Mouse (Mus musculus) retina, adult 2 months (tissue): ENCODE data around the gene Kmo.
A peak's percentile ranks its signal among the peaks of the same experiment; 100 is the strongest.

Experiments used
- DNase-seq: peaks from one replicate; pipeline ENCODE4 v3.0.0-alpha.2; 2012; ENCODE audit warnings: low read depth, low spot score

Gene Kmo

DNA sequence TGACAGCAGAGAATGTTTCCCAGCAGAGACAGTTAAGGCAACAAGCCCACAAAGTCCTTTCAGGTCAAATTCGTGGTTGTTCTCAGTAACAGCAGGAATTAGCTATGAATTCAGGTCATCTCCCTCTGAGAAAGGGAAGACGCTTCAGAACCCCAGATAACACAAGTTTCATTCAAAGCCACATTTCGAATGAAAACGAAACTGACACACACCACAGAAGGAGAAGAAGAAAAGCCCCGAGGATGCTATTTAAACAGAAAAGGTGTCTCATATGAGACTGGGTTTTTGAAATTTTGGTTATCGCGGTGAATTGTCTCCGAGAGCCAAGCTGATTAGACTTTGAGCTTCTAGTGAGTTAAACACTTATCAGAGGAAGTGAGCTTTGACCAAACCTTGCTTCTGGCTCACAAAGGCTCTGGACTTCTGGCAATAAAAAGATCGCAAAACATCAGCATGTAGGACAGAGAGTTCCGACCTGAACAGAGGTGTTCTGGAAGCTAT is 11.6 kb downstream of the Kmo start:
- DNase-seq, result no peak

DNA sequence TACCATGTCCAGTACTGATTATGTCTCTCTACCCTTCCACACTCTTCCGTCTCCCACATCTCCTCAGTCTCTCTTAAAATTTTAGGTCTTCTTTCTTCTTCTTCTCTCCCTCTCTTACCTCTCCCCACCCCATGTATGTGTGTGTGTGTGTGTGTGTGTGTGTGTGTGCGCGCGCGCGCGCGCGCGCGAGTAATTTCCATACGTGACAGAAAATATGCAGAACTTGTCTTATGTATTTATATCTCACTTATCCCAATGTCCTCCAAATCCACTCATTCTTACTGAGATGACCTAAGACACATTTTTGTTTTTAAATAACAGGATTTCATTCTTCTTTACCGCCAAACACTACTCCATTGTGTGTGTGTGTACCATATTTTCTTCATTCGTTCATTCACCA is 12.3 kb downstream of the Kmo start:
- DNase-seq, result no peak

DNA sequence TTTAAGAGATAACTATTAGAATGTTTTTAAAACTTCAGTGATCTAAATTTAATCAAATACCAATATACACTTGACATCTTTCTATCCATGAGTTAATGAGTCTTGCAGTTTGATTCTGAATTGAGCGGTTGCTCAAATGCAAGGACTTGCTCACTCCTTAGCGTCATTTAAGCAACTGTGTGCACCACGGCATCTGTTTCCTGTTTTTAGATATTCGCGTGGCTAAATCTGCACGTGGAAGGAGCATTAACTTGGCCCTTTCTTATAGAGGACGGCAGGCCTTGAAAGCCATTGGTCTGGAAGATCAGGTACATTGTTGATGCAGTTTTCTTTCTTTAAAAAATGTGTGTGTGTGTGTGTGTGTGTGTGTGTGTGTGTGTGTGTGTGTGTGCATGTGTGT is 17.5 kb downstream of the Kmo start:
- no peak for DNase-seq

DNA sequence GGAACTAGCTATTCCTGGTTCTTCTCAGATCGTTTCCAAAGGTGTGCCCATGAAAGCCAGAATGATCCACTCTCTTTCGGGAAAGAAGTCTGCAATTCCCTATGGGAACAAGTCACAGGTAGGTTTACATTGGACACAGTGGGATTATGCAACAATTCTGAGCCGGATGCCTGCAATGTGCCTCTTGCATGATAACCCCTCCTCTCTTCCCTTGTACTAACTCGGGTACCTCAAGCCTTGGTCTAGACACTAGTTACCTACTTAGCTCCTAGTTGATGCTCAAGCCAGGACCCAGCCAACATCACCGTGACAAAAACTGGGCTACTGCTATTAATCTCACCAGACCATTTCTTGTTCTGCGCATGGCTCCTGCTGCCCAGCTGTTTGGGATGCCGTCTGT is 18.9 kb downstream of the Kmo start:
- DNase-seq, result no peak

DNA sequence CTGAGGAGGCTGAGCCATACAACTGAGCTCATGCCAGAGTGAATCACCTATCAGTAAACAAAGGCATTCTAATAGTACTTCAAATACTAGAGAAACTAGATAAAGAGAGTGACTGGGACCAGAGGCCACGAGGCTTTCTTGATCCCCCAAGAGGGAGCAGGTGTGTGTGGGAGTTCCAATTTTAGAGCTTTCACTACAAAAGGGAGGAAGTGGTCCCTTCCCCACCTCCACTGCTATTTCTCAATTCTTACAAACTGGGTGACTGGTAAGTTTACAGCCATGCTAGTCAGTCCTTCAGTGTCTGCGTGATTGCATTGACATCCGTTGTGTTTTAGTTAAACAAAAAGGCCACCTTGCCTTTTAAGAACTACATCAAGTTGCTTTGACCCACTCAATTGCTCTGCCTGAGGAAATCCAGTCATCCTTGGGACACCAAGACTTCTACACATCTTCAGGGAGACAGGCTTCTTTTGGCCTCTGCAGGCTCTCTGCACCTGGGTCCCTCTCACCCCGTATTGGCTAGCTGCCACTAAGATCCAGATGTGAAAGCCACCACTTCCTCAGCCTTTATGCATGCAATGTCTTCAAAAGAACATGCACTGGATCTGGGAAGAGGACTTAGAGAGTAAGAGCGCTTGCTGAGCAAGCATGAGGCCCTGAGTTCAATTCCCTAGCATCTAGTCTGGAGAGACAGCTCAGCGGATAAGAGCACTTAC is 20.4 kb downstream of the Kmo start:
- DNase-seq, result no peak

DNA sequence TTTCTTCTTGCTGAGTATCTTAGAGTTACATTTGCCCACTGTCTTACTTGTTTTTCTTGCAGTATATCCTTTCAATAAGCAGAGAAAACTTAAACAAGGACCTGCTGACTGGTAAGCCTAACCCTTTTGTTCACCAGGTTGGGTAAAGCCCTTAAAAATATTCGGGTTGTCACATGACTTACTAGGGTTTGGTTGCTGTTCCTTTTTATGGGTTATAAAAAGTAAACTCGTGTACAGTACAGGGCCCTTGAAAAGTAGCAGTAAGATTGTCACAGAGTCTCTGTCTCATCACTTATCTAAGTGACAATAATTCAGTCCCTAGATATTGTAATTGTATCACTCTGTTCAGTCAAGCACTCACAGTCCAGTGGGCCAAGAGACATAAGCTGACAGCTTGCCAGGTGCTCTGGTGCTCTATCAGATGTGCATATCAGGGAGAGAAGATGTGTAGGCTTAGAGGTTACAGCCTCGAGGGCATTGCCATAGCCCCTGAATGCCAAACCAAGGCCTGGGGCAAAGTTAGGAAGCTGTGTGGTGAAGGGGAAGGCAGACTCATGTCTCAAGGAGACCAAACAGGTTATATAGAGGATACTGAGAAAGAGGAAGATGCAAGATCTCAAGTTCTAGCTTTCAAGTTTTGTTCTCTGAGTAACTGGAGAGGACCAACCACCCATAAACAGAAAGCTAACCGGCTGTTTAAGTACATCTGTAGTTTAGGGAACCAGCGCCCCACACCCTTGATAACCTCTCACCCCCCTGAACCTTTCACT is 23.5 kb downstream of the Kmo start:
- no peak for DNase-seq

DNA sequence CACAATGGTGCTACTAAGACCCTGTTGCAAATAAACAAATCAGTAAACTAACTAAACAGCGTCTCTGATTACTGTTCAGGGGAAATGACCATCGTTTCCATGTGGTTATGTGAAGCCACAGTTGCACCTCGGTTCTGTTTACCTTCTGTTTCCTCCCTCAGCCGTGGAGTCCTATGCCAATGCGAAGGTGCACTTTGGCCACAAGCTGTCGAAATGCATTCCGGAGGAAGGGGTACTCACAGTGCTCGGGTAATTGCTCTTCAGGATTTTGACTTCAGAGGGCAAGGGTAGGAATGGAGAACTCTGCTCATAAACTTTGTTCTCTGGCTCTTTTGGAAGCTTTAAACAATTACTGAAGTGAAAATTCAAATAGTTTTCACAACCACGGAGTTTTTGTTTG is 26.8 kb downstream of the Kmo start:
- no peak for DNase-seq

DNA sequence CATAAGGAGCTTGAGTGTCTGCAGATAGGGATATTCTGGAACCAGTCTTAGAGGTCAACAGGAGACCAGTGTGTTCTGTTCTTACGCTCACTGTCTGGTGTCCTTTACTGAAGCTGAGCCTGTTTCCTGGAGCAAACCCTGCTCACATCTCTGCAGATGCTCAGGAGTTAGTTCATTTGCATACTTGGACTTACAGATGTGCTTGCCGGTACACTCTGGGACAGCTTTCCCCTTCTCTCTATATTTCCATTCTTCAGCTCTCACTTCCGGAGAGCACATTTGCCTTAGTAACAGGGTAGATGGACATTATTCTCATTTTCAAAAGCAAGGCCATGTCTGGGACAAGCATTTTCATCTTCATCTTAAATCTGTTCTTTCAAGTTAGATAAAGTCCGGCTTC is 28.4 kb downstream of the Kmo start:
- DNase-seq, result no peak

DNA sequence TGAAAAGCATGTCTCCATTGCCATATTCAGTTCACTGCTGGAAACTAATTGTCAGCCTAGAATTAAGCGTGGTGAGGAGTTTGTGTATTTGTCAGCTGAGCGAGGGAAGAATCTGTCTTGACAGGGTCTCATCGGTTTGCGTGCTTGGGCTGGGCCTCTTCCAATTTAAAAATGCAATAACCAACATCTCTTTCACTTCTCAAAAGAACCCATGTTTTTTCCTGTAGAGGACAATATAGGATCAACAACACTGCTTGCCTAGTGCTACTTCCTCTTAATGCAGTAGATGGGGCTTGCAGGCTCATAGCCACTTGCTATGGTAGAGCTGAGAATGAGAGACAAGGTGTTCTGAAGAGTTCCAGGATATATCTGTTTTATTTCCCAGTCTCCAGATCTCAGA is 39.7 kb downstream of the Kmo start:
- no peak for DNase-seq

DNA sequence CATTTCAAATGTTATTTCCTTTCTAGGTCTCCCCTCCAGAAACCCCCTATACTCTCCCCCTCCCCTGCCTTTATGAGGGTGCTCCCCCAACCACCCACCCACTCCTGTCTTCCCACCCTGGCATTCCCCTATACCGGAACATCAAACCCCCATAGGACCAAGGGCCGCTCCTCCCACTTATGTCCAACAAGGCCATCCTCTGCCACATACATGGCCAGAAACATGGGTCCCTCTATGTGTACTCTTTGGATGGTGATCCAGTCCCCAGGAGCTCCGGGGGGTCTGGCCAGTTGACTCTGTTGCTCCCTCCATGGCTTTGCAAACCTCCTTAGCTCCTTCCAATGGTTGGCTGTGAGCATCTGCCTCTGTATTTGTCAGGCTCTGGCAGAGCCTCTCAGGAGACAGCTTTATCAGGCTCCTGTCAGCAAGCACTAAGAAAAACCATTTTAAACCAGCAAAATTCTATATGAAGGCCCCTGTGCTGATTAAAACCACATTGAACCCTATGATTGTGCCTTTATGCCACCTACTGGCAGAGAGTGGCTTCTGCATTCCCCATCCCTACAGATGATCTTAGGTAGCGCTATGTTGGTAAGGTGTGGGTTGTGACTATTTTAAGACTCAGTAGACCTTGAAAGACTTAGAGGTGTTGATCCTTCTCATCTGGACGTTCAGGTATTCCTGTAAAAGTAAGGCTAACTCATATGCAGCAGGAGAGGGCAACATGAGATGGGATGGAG is 48.7 kb downstream of the Kmo start:
- DNase-seq, result no peak

DNA sequence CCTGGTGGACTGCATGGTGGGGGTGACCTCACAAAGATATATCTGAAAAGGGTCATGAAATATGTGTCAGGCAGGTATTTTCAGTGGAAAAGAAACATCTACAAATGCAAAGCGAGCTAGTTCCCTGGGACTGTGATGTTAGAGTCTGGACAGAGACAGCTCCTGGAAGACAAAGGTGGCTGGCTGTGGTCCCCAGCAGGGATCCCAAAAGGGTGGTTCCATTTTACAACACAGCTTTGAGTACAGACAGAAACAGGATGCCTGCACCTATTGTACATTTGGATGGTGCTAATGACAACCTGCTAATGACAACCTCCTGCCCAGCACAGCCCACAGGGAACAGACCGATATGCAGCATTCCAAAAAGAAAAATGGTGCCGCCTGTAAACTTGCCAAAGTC is 49.3 kb downstream of the Kmo start:
- no peak for DNase-seq

DNA sequence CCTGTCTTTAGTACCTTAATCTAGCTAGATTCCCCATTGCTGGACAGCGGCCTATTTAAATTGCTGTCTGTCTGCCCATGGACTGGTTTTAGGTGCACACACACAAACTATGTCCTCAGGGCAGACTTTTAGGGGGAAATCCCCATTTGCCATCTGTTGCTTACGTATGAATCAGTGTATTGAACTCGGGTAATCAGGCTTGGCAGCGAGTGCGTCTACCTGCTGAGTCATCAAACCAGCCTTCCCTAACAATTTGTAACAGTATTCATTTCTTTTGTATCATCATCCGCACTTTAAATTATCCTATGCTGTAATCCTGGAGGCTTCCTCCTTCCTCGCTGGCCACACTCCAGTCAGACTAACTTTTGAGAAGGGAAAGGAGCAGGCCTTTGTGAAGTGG is 49.9 kb downstream of the Kmo start:
- DNase-seq, result no peak

DNA sequence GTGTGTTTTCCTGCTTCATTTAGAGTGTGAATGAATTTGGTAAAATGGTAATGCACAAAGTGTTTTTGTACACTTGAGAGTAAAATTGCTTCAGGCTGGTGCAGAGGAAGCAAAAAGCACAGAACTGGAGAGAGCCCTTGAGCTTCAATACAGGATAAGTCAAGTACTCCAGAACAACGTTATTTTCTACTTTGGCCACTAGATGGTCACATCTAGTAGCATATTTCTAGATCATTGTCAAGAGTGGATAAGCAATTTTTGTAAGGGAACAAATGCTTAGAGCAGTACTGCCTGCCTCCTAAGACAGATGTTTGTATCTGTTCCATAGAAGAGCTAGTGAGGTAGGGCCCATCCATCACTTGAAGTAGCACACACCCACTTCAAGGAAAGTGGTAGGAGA is 51.4 kb downstream of the Kmo start:
- DNase-seq, result no peak

DNA sequence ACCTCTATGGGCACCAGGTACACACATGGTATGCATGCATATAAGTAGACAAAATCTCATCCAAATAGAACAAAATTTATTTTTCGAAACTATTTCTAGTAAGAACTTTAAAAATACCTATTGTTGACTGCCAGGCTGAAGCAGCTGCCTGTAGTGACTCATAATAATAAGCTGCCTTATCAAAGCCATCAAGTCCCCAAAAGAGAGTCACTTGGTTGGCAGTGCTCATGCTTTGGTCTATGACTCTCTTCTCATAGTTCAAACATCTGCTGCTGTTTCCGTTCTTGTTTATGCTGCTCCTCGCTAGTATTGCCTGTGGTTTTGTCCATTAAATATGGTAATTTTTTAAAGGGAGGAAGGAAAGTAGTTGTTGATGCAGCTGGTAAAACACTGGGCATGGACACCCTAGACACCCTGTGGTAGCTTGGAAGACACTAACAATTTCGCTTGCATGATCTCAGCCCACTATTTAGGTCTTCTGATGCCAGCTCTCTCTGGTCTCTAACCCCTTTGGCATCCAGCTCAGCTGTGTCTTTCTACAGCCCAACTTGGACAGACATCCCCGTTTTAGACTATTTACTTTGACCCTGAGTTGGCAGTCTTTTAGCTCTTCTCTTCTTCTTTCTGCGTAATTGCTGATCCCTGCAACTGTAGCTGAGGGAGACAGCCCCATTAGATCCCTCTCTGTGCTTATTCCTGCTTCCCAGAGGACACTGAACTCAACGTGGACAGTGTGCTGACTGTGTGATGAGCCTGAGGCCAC is 53.6 kb downstream of the Kmo start:
- no peak for DNase-seq

DNA sequence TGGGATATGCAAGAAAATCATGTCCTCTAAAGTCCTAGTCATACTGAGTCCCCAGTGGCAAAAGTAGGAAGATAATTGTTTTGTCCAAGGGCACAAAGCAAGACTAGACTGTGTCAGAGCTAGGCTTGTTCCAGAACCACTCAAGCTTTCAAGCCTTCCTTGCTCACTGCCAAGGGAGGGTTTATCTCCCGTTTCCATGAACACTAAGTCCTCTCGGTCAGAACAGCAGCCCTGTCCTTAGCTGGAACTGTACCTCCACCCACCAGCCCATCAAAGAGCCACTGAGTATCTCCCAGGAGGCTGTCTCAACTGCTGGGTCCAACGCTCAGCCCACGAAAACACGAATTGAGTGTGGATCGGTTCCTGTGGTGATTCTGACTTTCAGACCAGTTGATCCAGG is 54.9 kb downstream of the Kmo start:
- no peak for DNase-seq

DNA sequence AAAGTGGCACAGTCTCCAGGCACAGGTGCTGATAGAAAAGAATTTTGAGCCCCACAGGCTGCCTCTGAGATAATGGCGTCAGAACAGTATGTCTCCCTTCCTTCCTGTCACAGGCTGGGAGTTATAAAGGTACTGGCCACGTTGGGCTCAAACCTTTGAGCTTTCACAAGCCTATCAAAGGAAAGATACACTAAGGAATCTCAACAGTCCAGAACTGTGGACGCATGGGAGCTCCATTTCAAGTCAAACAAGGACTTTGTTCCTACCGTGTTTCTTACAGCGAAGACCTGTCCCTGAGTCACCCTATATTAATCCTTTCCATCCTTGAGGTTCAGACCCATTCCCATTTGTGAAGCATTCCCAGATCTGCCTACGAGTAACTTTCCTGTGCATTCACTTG is 57.3 kb downstream of the Kmo start:
- no peak for DNase-seq

DNA sequence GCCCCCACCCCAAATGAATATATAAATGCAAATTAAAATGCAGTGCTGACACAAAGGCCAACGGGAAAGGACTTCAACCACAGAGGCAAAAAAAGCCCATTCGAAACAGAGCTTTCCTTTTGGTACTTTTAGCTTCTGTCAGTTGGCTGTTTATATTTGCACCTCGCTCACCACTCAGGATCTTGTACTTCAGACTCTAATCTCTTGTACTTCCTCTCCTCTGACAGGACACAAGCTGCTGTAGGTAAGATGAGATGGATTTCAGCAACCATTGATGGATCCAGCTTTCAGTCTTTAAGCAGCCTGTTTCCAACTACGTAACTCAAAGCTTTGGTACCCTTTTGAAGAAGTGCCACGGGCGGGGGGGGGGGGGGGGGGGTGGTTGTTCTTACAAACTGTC is 60.8 kb downstream of the Kmo start:
- no peak for DNase-seq

DNA sequence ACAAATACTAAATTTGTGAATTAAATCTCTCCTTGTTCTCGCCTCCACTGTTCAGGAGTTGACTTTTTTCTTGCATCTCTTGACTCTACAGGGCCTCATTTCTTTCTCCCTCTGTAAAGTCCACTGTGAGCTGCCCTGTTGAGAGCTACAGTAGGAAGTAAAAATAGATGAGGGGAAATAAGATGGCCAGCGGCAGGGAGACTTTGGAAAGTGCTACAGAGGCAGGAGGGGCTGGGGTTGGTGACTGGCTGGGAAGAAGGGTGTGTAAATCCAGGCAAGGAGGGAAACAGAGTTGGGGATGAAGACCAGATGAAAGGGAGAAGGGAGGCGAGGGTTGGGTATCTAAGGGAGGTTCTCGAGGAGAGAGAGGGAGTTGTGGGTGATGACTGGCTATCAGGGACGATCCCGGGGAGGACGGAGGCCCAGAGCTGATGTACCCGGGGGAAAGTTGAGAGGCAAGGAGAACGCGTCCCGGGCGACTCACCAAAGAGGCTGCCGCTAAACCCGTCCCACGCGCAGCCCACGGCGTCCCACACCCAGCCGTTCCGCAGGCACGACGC is 71.6 kb downstream of the Kmo start:
- no peak for DNase-seq

DNA sequence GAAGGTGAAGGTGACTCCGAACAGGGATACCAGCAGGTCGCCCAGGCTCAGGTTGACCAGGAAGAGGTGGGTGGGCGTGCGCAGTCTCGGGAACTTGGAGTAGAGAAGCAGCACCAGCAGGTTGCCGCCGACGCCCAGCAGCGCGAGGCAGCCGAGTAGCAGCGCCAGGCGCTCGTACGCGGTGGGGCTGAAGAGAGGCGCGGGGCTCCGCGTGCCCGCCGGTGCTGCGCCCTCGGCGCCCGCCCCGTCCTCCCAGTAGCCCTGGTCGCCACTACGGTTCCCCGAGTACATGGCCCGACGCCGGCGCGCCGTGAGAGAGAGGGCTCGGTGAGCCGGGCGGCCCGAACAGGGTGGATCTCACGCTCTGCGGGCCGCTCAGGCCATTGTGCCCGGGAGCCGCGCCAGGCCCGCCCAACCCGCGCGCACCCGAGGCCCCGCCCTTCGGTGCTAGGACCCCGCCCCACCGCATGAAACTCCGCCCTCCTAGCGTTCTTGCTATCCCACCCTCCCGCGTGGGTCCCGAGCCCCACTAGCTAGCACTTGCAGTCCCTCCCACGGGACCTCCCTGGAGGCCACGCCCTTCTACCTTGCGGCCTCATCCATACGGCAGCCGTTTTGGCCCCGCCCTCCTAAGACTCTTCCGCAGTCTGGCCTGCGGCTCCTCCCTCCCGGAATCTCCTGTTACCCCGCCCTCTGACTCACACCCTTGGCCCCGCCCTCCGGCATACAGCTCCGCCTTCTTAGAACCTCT is 72.2 kb downstream of the Kmo start, which contains the start of the genes Opn3 and Chml:
Gene Opn3 (minus strand): TSS at position 531 of the 751 bp plus-strand sequence.
Gene Chml (minus strand): TSS at position 656 of the 751 bp plus-strand sequence.
- peak; percentile 98 for DNase-seq

DNA sequence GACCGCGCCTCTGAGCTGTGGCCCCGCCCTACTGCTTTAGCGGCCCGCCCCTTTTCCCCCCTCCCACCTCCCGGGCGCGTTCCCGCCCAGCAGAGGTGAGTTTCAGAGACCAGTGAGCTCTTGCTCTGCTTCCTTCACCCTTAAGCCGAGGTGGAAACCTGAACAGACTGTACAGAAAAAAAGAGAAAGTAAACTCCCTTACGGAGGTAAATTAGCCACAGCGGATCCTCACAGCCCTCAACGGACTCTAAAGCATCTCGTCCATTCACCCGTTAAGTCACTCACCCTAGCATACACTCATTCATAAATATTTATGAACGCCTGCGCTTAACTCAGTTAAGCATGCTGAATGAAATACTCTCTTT is 72.8 kb downstream of the Kmo start:
- no peak for DNase-seq
